Mouse (Mus musculus): ENCODE results near the gene Clrn2. TPM values are rescaled to one million over a fixed set of nuclear protein-coding genes. Genes with fewer than 3 reads are reported as not detected.

Gene Clrn2
- not detected for polyA plus RNA-seq (2017; shearing (Covaris generic))

GRCm38 (mm10) chr5:45453451-45453850 is at the start of gene Clrn2:
Gene Clrn2, plus strand, starts transcription at chr5:45453751.

GRCm38 (mm10) chr5:45449831-45450716 is 3.5 kb upstream of the Clrn2 start, which contains the start of gene Qdpr:
Gene Qdpr, minus strand, starts transcription at chr5:45450236.

GRCm38 (mm10) chr5:45493191-45494092 is 39.9 kb downstream of the Clrn2 start, which contains the start of gene Lap3:
Gene Lap3, plus strand, starts transcription at chr5:45493374.

Other genes starting within 250 kb of the Clrn2 start
- 96.4 TPM for gene Qdpr, start 3.5 kb upstream of the Clrn2 start, polyA plus RNA-seq (2017; shearing (Covaris generic))
- 24.3 TPM for gene Lap3, start 39.6 kb downstream of the Clrn2 start, polyA plus RNA-seq (2017; shearing (Covaris generic))
- gene Med28, start 66.5 kb downstream of the Clrn2 start, polyA plus RNA-seq (2017; shearing (Covaris generic)), result 187 TPM
- not detected for gene Fam184b, start 185.9 kb downstream of the Clrn2 start, polyA plus RNA-seq (2017; shearing (Covaris generic))
- gene Ncapg, start 216.2 kb downstream of the Clrn2 start, polyA plus RNA-seq (2017; shearing (Covaris generic)), result 0.24 TPM